Mouse (Mus musculus) Patski (cell line): ENCODE measurements around the gene Cdkn2aip. TPM values are rescaled to one million over a fixed set of nuclear protein-coding genes. Genes with fewer than 3 reads are reported as not detected.

ENCODE experiments used
- ATAC-seq: fragments of 100-300 bp; one replicate; pipeline ENCODE4 v1.8.0; 2021
- CTCF ChIA-PET: fragments of 350-600 bp; sonication (Branson Sonifier 250); formaldehyde crosslinking; loops from one replicate; lab custom pipeline; 2022; ENCODE audit warnings: inconsistent platforms; lab: Charles Lee
- POLR2A ChIA-PET: fragments of 350-600 bp; sonication (Branson Sonifier 250); formaldehyde crosslinking; loops from one replicate; lab custom pipeline; 2022; ENCODE audit warnings: antibody characterized with exemption, inconsistent platforms; lab: Charles Lee
- DNase-seq: peaks from one replicate; pipeline ENCODE4 v3.0.0-alpha.2; 2011; ENCODE audit warnings: low read depth, low spot score
- H3K27me3 ChIP-seq: fragments of 371-371 bp; one replicate; pipeline ENCODE4 v1.5.1; 2021
- CTCF ChIP-seq: fragments of 100-300 bp; IDR thresholded peaks from one replicate; pipeline ENCODE4 v1.5.1; 2021
- in situ Hi-C: fragments of 300-500 bp; cut with MboI; formaldehyde crosslinking; loops from 3 replicates; pipeline ENCODE4 v1.11.1; 2018; ENCODE audit warnings: low pct_unique_long_range_greater_than_20kb, mixed read lengths
- polyA plus RNA-seq: library from polyadenylated mRNA; unstranded; gene quantifications from one replicate; pipeline ENCODE4 v1.2.3, GENCODE M21; 2021

Gene Cdkn2aip
- polyA plus RNA-seq, 1 experiment from 2014 or later = 13.1 TPM

DNA sequence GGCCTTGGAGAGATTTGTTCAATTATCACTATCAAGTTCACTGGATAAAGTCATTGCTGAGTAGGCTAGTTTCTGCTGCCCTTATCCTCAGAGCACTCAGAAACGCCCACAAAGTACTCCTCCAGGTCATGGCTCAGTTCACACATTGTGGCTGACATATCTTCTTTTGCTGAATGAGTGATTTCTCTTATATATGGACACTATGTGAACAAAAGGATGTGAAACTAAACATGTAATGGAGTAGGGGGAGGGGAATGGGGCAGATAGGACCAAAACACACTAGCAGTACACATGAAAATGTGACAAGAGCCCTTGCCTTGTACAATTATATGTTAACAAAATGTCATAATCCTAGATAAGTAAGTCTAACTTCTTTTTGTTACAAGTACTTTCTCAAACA lies 11.4 kb downstream of the Cdkn2aip start:
- no peaks in the 10 kb centered on the region for H3K27me3 ChIP-seq
- no peak for DNase-seq
- POLR2A ChIA-PET = no interaction called here
- ATAC-seq = no peak
- no peak for TF ChIP-seq CTCF
- in situ Hi-C loops = no loop called here
- CTCF ChIA-PET = no interaction called here

DNA sequence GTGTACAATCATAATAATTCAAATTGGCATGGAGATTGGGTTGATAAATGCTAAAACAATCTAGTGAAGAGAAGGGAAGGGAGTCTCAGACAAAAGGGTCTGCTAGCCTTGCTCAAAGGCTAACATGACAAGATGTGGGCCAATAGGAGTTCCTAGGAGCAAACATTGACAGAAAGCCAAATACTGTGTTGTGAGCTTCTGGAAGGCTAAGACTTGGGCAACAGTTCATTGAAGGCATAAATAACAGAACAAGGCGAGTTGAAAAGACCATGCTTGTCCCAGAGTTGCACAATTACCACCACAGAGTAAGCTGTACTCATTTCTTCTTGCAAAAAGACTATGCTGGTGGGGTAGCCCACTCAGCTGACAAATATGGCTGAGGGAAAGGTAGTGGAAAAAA lies 16.0 kb downstream of the Cdkn2aip start:
- ATAC-seq (no peak), DNase-seq (no peak)
- no peaks in the 10 kb centered on the region for H3K27me3 ChIP-seq
- CTCF ChIA-PET = interaction anchor here (1.0 kb wide), 1 partner anchor 12 kb away, joined by 3 read pairs; no protein-coding TSS in a partner anchor
- TF ChIP-seq CTCF = no peak
- POLR2A ChIA-PET = interaction anchor here (0.5 to 0.7 kb wide), 2 partner anchors 122 to 412 kb away, joined by 3 to 8 read pairs; no protein-coding TSS in a partner anchor
- in situ Hi-C loops = loop anchor here (25.0 kb wide), 1 partner anchor 685 kb away; no protein-coding TSS in a partner anchor

DNA sequence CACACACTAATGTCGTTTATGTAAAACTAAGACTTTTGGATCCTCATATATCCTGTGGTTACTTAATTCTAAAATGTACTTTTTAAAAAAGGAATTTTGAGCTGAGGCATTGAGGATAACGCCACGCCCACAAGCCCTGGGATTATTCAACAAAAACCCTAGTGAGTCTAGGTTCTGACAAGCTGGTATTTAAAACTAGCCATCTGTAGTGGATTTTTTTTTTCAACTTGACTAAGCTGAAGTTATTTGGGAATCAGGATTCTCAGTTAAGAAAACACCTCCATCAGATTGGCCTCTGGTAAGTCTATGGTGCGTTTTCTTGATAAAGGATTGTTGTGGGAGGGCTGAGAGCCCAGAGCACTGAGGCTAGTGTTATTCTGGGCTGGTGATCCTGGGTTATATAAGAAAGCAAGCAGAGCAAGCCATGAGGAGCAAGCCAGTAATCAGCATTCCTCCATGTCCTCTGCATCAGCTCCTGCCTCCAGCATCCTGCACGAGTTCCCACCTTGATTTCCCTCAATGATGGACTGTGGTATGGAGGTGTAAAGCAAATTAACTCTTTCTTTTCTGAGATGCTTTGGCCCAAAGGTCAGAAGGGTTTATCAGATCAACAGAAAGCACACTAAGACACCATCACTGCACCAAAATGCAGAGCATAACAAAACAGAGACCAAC lies 18.2 kb downstream of the Cdkn2aip start:
- no peak for ATAC-seq
- POLR2A ChIA-PET = no interaction called here
- CTCF ChIA-PET = interaction anchor here (1.5 kb wide), 1 partner anchor 145 kb away, joined by 3 read pairs; no protein-coding TSS in a partner anchor
- no peaks in the 10 kb centered on the region for H3K27me3 ChIP-seq
- no peak for TF ChIP-seq CTCF
- in situ Hi-C loops = loop anchor here (25.0 kb wide), 1 partner anchor 683 kb away; no protein-coding TSS in a partner anchor
- DNase-seq = no peak

DNA sequence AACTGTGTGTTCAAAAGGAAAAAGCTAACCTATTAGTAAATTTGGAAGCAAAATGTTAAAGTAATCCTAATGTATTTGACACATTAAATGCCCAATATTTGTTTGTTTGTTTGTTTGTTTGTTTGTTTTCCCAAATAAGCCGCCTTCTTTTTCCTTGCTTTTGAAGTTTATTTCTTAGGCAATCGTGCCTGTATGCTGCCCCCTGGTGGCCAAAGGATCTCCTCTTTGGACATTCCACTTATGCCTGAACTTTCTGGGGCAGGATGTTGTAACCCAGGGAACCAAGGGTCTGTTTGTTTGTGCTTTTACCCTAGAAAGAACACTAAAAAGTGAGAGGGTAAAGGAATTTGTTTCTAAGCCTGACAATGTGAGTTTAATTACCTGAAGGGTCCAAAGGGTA lies 20.6 kb downstream of the Cdkn2aip start:
- DNase-seq = no peak
- in situ Hi-C loops = loop anchor here (25.0 kb wide), 1 partner anchor 681 kb away; no protein-coding TSS in a partner anchor
- CTCF ChIA-PET = interaction anchor here (1.1 kb wide), 1 partner anchor 17 kb away, joined by 6 read pairs; no protein-coding TSS in a partner anchor
- H3K27me3 ChIP-seq = no peaks in the 10 kb centered on the region
- peak; percentile 87 for TF ChIP-seq CTCF
- no peak for ATAC-seq
- POLR2A ChIA-PET = no interaction called here

DNA sequence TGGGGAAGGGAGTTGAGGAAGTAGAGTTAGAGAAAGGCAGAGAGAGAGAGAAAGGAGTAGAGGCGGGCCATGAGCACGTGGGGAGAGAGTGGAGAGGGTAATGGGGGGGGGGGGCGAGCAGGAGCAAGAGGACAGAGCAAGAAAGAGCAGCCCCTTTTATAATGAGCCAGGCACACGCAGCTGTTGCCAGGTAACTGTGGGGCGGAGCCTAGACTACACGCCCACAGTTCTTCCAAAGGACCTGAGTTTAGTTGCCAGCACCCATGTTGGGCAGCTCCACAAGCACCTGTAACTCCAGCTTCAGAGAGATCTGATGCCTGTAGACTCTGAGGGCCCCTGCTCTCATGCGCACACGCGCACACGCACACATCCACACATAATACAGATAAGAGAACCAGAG lies 21.9 kb downstream of the Cdkn2aip start:
- ChIA-PET CTCF (no interaction called here), POLR2A (no interaction called here)
- no peak for TF ChIP-seq CTCF
- peaks cover 7% of the 10 kb centered on the region for H3K27me3 ChIP-seq
- ATAC-seq = no peak
- in situ Hi-C loops = loop anchor here (25.0 kb wide), 1 partner anchor 680 kb away; no protein-coding TSS in a partner anchor
- DNase-seq = no peak

DNA sequence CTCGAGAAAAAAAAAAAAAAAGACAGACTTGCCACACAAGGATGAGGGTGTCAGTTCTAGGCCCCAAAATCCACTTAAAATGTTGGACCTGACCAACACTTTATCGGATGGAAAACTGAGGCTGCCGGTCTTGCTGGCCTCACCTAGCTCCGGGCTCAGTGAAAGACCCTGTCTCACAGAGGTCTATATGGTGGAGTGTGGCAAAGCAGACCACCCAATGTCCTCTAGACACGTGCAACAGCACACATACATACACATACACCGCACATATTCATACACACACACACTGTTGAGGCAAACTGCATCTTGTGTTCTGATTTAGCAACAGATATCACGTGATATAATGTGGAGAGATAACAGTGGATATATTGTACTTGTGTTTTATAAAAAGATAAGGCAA lies 22.4 kb downstream of the Cdkn2aip start:
- POLR2A ChIA-PET = no interaction called here
- CTCF ChIA-PET = no interaction called here
- in situ Hi-C loops = loop anchor here (25.0 kb wide), 1 partner anchor 679 kb away; no protein-coding TSS in a partner anchor
- no peak for DNase-seq
- no peak for TF ChIP-seq CTCF
- H3K27me3 ChIP-seq = peaks cover 7% of the 10 kb centered on the region
- ATAC-seq = no peak

DNA sequence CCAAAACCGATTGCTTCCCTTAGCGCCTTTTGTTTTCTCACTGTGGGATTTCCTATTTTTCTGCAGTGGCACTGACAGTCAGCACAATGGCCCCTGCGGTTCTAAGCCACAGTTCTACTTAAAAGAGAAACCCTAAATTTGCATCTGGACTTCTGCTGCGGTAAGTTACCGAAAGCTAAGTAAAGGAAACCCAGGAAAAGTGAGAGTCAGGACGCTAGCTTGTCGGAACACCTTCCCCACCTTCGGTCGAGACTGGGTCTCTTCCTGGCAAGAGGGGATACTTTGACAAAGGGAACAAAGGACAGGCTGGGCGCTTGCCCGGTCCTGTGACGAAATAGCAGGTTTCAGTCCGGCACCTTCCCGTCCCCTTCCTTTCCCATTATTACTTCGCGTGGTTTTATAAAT lies 23.1 kb downstream of the Cdkn2aip start:
- H3K27me3 ChIP-seq = peaks cover 7% of the 10 kb centered on the region
- DNase-seq = no peak
- in situ Hi-C loops = loop anchor here (25.0 kb wide), 1 partner anchor 678 kb away; no protein-coding TSS in a partner anchor
- no peak for ATAC-seq
- ChIA-PET POLR2A (no interaction called here), CTCF (no interaction called here)
- TF ChIP-seq CTCF = no peak

DNA sequence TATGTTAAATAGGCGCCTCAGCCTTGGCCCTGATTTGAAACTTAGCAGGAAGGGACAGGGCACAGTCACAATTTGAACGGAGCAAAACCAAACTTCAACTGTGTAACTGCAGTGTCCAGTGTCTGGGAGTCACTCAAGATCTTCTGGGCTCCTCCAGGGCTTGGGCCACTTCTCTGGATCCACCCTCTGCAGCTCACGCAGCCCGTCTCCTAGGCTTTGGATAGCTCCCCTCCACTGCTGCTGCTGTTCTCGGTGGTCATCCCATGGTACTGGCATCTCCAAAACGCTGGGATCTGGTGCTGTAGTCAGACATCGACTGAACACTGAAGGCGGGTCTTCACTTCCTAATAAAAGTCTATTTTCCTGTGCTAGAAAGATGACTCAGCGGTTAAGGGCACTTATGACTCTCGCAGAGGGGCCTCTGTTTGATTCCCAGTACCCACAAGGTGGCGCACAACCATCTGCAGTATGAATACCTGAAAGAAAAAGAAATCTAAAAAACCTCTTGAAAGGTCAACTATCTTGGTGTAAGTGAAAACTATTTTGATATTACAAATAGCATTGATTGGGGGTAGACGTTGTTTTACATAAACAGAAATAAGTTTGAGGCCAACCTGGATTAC lies 23.9 kb downstream of the Cdkn2aip start:
- TF ChIP-seq CTCF = peak; percentile 41
- ChIA-PET CTCF (interaction anchor here (1.1 kb wide), 1 partner anchor 11 kb away, joined by 3 read pairs; no protein-coding TSS in a partner anchor), POLR2A (no interaction called here)
- ATAC-seq (no peak), DNase-seq (no peak)
- peaks cover 7% of the 10 kb centered on the region for H3K27me3 ChIP-seq
- in situ Hi-C loops = loop anchor here (10.0 to 25.0 kb wide), 3 partner anchors 135 to 678 kb away; no protein-coding TSS in a partner anchor

DNA sequence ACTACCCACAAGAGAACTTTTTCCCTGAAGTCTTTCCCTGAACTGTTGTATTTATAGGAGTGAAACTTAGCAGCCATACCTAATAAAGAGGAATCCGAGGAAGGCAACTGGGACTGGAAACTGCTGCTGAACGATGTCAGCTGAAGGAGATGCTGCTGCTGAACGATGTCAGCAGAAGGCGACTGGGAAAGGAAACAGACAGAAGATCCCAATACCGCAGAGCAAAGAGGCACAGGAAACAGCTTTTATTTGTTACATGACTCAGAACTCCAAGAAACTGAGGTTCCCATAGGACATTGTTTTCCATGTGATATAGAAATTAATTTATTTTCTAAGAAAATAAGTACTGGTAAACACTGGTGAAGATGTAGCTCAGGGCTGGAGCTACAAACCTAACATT lies 29.3 kb downstream of the Cdkn2aip start:
- TF ChIP-seq CTCF = no peak
- ChIA-PET CTCF (no interaction called here), POLR2A (no interaction called here)
- in situ Hi-C loops = loop anchor here (10.0 to 25.0 kb wide), 3 partner anchors 130 to 672 kb away; no protein-coding TSS in a partner anchor
- no peak for ATAC-seq
- DNase-seq = no peak
- peaks cover 7% of the 10 kb centered on the region for H3K27me3 ChIP-seq

DNA sequence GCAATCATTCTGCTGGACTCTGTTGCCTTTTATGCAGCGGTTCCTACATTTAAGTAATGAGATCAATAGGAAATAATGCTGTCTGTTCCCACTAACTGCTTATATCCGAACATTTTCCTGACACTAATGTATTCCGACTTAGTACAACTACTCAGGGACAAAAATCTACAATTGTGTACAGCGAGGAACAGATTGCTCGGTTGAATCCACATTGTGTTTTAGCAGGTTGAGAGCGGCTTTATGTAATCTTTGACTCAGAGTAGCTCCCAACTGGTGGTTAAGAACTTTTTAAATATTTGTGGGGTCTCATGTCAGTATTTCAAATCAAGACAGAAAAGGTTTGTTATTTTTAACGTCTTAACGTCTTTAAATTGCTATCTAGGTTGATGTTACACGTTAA lies 29.7 kb downstream of the Cdkn2aip start:
- CTCF ChIA-PET = interaction anchor here (1.5 kb wide), 1 partner anchor 16 kb away, joined by 3 read pairs; no protein-coding TSS in a partner anchor
- no peak for ATAC-seq
- POLR2A ChIA-PET = no interaction called here
- peaks cover 7% of the 10 kb centered on the region for H3K27me3 ChIP-seq
- no peak for DNase-seq
- TF ChIP-seq CTCF = no peak
- in situ Hi-C loops = loop anchor here (10.0 to 25.0 kb wide), 3 partner anchors 129 to 672 kb away; no protein-coding TSS in a partner anchor

DNA sequence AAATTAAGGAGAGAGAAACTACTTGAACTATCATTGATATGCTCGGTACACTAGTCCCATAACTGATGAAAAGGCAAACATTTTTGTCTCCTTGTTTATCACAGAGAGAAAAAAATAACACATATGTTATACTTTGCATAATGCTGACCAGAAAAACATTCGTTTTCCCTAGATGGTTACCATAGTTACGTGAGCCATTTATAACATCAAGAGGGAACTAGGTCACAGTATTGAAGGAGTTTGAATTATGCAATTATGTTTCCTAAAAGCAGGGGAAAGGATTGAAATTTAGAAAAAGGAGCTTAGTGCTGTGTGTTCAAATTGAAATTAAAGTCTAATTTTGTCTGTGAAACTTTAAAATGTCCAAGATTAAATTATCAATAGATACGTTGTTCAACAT lies 33.4 kb downstream of the Cdkn2aip start:
- ChIA-PET CTCF (no interaction called here), POLR2A (no interaction called here)
- in situ Hi-C loops = loop anchor here (10.0 to 25.0 kb wide), 3 partner anchors 126 to 668 kb away; no protein-coding TSS in a partner anchor
- no peak for TF ChIP-seq CTCF
- DNase-seq = no peak
- no peak for ATAC-seq
- no peaks in the 10 kb centered on the region for H3K27me3 ChIP-seq
